Mouse (Mus musculus): ENCODE results near the gene Uqcc2.

- TF ChIP-seq CTCF (IDR thresholded peaks at IDR 0.05) (no peak), POLR2A (IDR thresholded peaks at IDR 0.05; ENCODE audit: insufficient read depth, low read depth, low read length) (0 out of 2 replicates have a peak, but pooled peaks have one; percentile 11)
Observed at GRCm38 (mm10) chr17:27160905-27161304, 27.2 kb upstream of the Uqcc2 start.

All from heart, adult 2 months (tissue).